Mouse (Mus musculus) hindbrain, embryonic 14.5 days (tissue): ENCODE measurements around the gene Gm21954. TPM values are rescaled to one million over a fixed set of nuclear protein-coding genes. Genes with fewer than 3 reads are reported as not detected.

ENCODE experiments used
- ATAC-seq: fragments of 200-750 bp; cut with Nextera tagmentation; 2 replicates; pipeline ENCODE4 v1.8.0; 2017; ENCODE audit warnings: moderate number of reproducible peaks, mild to moderate bottlenecking, moderate TSS enrichment, moderate library complexity; ENCODE audit not compliant: low FRiP score
- DNase-seq: peaks from one replicate; pipeline ENCODE4 v3.0.0-alpha.2; 2015; ENCODE audit warnings: low spot score
- H3K27ac ChIP-seq: fragments of 300-500 bp; sonication (generic); 2 replicates; pipeline ENCODE4 v1.5.1; 2014; ENCODE audit warnings: mild to moderate bottlenecking, moderate library complexity
- H3K27me3 ChIP-seq: fragments of 300-500 bp; sonication (generic); 2 replicates; pipeline ENCODE4 v1.6.1; 2014; ENCODE audit warnings: mild to moderate bottlenecking, low read length, mixed read lengths; ENCODE audit not compliant: control insufficient read depth, insufficient read depth
- H3K36me3 ChIP-seq: fragments of 300-500 bp; sonication (generic); replicated peaks from 2 replicates; pipeline ENCODE4 v1.6.1; 2014; ENCODE audit not compliant: control insufficient read depth, insufficient read depth
- H3K4me1 ChIP-seq: fragments of 300-500 bp; sonication (generic); replicated peaks from 2 replicates; pipeline ENCODE4 v1.6.1; 2014; ENCODE audit warnings: antibody characterized with exemption, low read length, mixed read lengths; ENCODE audit not compliant: control insufficient read depth, insufficient read depth
- H3K4me2 ChIP-seq: fragments of 300-500 bp; sonication (generic); replicated peaks from 2 replicates; pipeline ENCODE4 v1.6.1; 2014; ENCODE audit warnings: mild to moderate bottlenecking, moderate library complexity
- H3K4me3 ChIP-seq: fragments of 300-500 bp; sonication (generic); replicated peaks from 2 replicates; pipeline ENCODE4 v1.5.1; 2014; ENCODE audit warnings: mild to moderate bottlenecking, low read length
- H3K9ac ChIP-seq: fragments of 300-500 bp; sonication (generic); 2 replicates; pipeline ENCODE4 v1.6.1; 2014
- H3K9me3 ChIP-seq: fragments of 300-500 bp; sonication (generic); 2 replicates; pipeline ENCODE4 v1.6.1; 2016; ENCODE audit warnings: low read length; ENCODE audit not compliant: control insufficient read depth
- whole genome bisulfite sequencing: fragments of 180-500 bp; shearing (Covaris S2); extraction: QIAGEN DNeasy Blood & Tissue Kit; methylation state at CpG from one replicate; pipeline ENCODE4 v1.1.7; 2014; 5-methylcytosine and 5-hydroxymethylcytosine counted together
- polyA plus RNA-seq: library from polyadenylated mRNA; unstranded; fragments of >200 nt; fragmentation: Nextera tagmentation; extraction: Ambion mirVana; gene quantifications from 2 replicates; pipeline ENCODE4 v1.2.1, GENCODE M21; 2014

Gm21954 gene
- polyA plus RNA-seq, 1 experiment from 2014 or later, result not detected

- ATAC-seq, result no peak
- Histone ChIP-seq H3K9ac (no peak overlapping the region), H3K4me1 (no peaks in the 10 kb centered on the region), H3K9me3 (no peaks in the 10 kb centered on the region), H3K36me3 (peaks cover 45% of the 10 kb centered on the region), H3K4me2 (no peak overlapping the region), H3K4me3 (no peak overlapping the region), H3K27me3 (no peaks in the 10 kb centered on the region), H3K27ac (no peak overlapping the region)
- 21% methylated on average over 4 of the region's 4 CpGs for WGBS
- DNase-seq, result no peak
Measured at GRCm38 (mm10) chr3:55495866-55496265, 23.9 kb upstream of the Gm21954 start.

- ATAC-seq, result no peak
- WGBS, result 83% methylated on average over 7 of the region's 7 CpGs
Measured at GRCm38 (mm10) chr3:55495231-55495630, 23.2 kb upstream of the Gm21954 start.

GRCm38 (mm10) chr3:55494348-55494747, 22.3 kb upstream of the Gm21954 start:
- no peak for ATAC-seq
- Histone ChIP-seq H3K9ac (no peak overlapping the region), H3K27ac (no peak overlapping the region), H3K9me3 (no peaks in the 10 kb centered on the region), H3K4me1 (no peaks in the 10 kb centered on the region), H3K4me2 (no peak overlapping the region), H3K4me3 (no peak overlapping the region), H3K36me3 (peaks cover 50% of the 10 kb centered on the region), H3K27me3 (no peaks in the 10 kb centered on the region)
- DNase-seq, result no peak
- WGBS, result 52% methylated on average over 4 of the region's 4 CpGs

More at GRCm38 (mm10) chr3:55495231-55495630, 23.2 kb upstream of the Gm21954 start:
- Histone ChIP-seq H3K4me3 (no peak overlapping the region), H3K36me3 (peaks cover 45% of the 10 kb centered on the region), H3K27me3 (no peaks in the 10 kb centered on the region), H3K9ac (no peak overlapping the region), H3K4me1 (no peaks in the 10 kb centered on the region), H3K9me3 (no peaks in the 10 kb centered on the region), H3K4me2 (no peak overlapping the region), H3K27ac (no peak overlapping the region)
- no peak for DNase-seq

- H3K4me2 ChIP-seq, result no peak overlapping the region
- no peaks in the 10 kb centered on the region for H3K27me3 ChIP-seq
- no peaks in the 10 kb centered on the region for H3K9me3 ChIP-seq
- H3K4me1 ChIP-seq, result no peaks in the 10 kb centered on the region
- no peak for DNase-seq
- H3K36me3 ChIP-seq, result peaks cover 63% of the 10 kb centered on the region
- 0 out of 2 replicates have a peak overlapping the region, but pooled peaks have one; percentile 7 for H3K27ac ChIP-seq
- no peak for ATAC-seq
- H3K9ac ChIP-seq, result no peak overlapping the region
- no peak overlapping the region for H3K4me3 ChIP-seq
- 52% methylated on average over 6 of the region's 6 CpGs for WGBS
Measured at GRCm38 (mm10) chr3:55492021-55492420, 20.0 kb upstream of the Gm21954 start.

- Histone ChIP-seq H3K9ac (no peak overlapping the region), H3K4me1 (no peaks in the 10 kb centered on the region), H3K4me2 (no peak overlapping the region), H3K36me3 (peaks cover 71% of the 10 kb centered on the region), H3K27me3 (no peaks in the 10 kb centered on the region), H3K4me3 (no peak overlapping the region), H3K9me3 (no peaks in the 10 kb centered on the region), H3K27ac (no peak overlapping the region)
- no peak for ATAC-seq
- DNase-seq, result no peak
- WGBS, result 80% methylated on average over 12 of the region's 12 CpGs
Measured at GRCm38 (mm10) chr3:55489231-55489990, 17.4 kb upstream of the Gm21954 start.

- Histone ChIP-seq H3K4me1 (no peaks in the 10 kb centered on the region), H3K27me3 (no peaks in the 10 kb centered on the region), H3K9me3 (no peaks in the 10 kb centered on the region), H3K9ac (no peak overlapping the region), H3K36me3 (peaks cover 44% of the 10 kb centered on the region), H3K4me2 (no peak overlapping the region), H3K4me3 (no peak overlapping the region), H3K27ac (no peak overlapping the region)
- WGBS, result 50% methylated on average over 4 of the region's 4 CpGs
- DNase-seq (no peak), ATAC-seq (no peak)
Measured at GRCm38 (mm10) chr3:55483328-55483727, 11.3 kb upstream of the Gm21954 start.

- no peak overlapping the region for H3K27ac ChIP-seq
- WGBS, result 80% methylated on average over 1 of the region's 1 CpGs
Measured at GRCm38 (mm10) chr3:55481140-55481539, 9.1 kb upstream of the Gm21954 start.

GRCm38 (mm10) chr3:55479306-55479705, 7.3 kb upstream of the Gm21954 start:
- Histone ChIP-seq H3K27me3 (no peaks in the 10 kb centered on the region), H3K9me3 (no peaks in the 10 kb centered on the region), H3K4me3 (no peak overlapping the region), H3K27ac (no peak overlapping the region), H3K4me2 (no peak overlapping the region), H3K36me3 (peaks cover 18% of the 10 kb centered on the region), H3K9ac (no peak overlapping the region), H3K4me1 (no peaks in the 10 kb centered on the region)
- DNase-seq (no peak), ATAC-seq (no peak)
- 87% methylated on average over 4 of the region's 4 CpGs for WGBS

More at GRCm38 (mm10) chr3:55481140-55481539, 9.1 kb upstream of the Gm21954 start:
- Histone ChIP-seq H3K27me3 (no peaks in the 10 kb centered on the region), H3K4me1 (no peaks in the 10 kb centered on the region), H3K36me3 (peaks cover 25% of the 10 kb centered on the region), H3K4me2 (no peak overlapping the region), H3K9me3 (no peaks in the 10 kb centered on the region), H3K4me3 (no peak overlapping the region), H3K9ac (no peak overlapping the region)
- DNase-seq (no peak), ATAC-seq (no peak)

- H3K4me2 ChIP-seq, result no peak overlapping the region
- H3K36me3 ChIP-seq, result peaks cover 11% of the 10 kb centered on the region
- 95% methylated on average over 7 of the region's 7 CpGs for WGBS
- H3K4me1 ChIP-seq, result no peaks in the 10 kb centered on the region
- H3K9ac ChIP-seq, result no peak overlapping the region
- DNase-seq, result no peak
- no peak overlapping the region for H3K4me3 ChIP-seq
- H3K27me3 ChIP-seq, result no peaks in the 10 kb centered on the region
- no peaks in the 10 kb centered on the region for H3K9me3 ChIP-seq
- H3K27ac ChIP-seq, result no peak overlapping the region
- ATAC-seq, result no peak
Measured at GRCm38 (mm10) chr3:55476694-55477093, 4.7 kb upstream of the Gm21954 start.
